19 mouse cellular contexts compared by ENCODE assay signal in genomic region chr17:84032441-84032840, GRCm38 (mm10).
DNase-seq lines count a peak whose midpoint lies in the region; ATAC-seq and TF ChIP-seq lines count a peak whose summit lies in the region.
"Had no signal": no experiment of that assay in that cellular context is flagged by ENCODE, and none has a peak within 500 bp of the region (broad histone marks: within the 10 kb centered on the region; RNA-seq: fewer than 3 reads in every experiment).

No protein-coding gene starts in this region.

- no peak overlapping the region for H3K4me3 ChIP-seq in hindbrain, embryonic 10.5 days
- H3K4me3 ChIP-seq in hindbrain, embryonic 11.5 days (ENCODE audit: low read depth, low read length): no peak overlapping the region
- no peak overlapping the region for H3K4me3 ChIP-seq in embryonic fibroblast, embryonic 13.5 days (ENCODE audit: insufficient read depth, low read length)
- H3K4me3 ChIP-seq in small intestine, adult 2 months (ENCODE audit: low read depth, low read length): no peak overlapping the region
- H3K4me3 ChIP-seq in hindbrain, embryonic 13.5 days: no peak overlapping the region
- H3K4me3 ChIP-seq: heart, embryonic 12.5 days; left cerebral cortex, adult 2 months; limb, embryonic 13.5 days; megakaryocyte, embryonic 14.5 days had no signal

- no peak for ATAC-seq in hindbrain, embryonic 11.5 days (ENCODE audit: low FRiP score)
- no peak for ATAC-seq in hindbrain, embryonic 13.5 days (ENCODE audit: low FRiP score)

- WGBS in hindbrain, embryonic 10.5 days: 87% methylated on average over 8 of the region's 8 CpGs
- WGBS in hindbrain, embryonic 11.5 days: 93% methylated on average over 8 of the region's 8 CpGs
- 50% methylated on average over 8 of the region's 8 CpGs for WGBS in small intestine, adult 2 months
- 87% methylated on average over 8 of the region's 8 CpGs for WGBS in hindbrain, embryonic 13.5 days

- H3K36me3 ChIP-seq in hindbrain, embryonic 10.5 days: no peaks in the 10 kb centered on the region
- no peaks in the 10 kb centered on the region for H3K36me3 ChIP-seq in hindbrain, embryonic 11.5 days (ENCODE audit: control insufficient read depth, insufficient read depth, low read length)
- no peaks in the 10 kb centered on the region for H3K36me3 ChIP-seq in small intestine, adult 2 months (ENCODE audit: control insufficient read depth, insufficient read depth, low read length)
- H3K36me3 ChIP-seq in hindbrain, embryonic 13.5 days: no peaks in the 10 kb centered on the region
- H3K36me3 ChIP-seq: heart, embryonic 12.5 days; limb, embryonic 13.5 days had no signal

- H3K4me1 ChIP-seq in hindbrain, embryonic 10.5 days (replicated peaks): peaks cover 53% of the 10 kb centered on the region
- no peaks in the 10 kb centered on the region; the same call in 1 of the 2 replicates for H3K4me1 ChIP-seq in hindbrain, embryonic 11.5 days (replicated peaks; ENCODE audit: control insufficient read depth, insufficient read depth, low read length)
- H3K4me1 ChIP-seq in embryonic fibroblast, embryonic 13.5 days (ENCODE audit: control insufficient read depth, insufficient read depth, low read length): peaks cover 3% of the 10 kb centered on the region; the same call in 1 of the 2 replicates
- H3K4me1 ChIP-seq in small intestine, adult 2 months (ENCODE audit: control insufficient read depth, insufficient read depth, insufficient read length, low read length): peaks cover 20% of the 10 kb centered on the region
- H3K4me1 ChIP-seq in hindbrain, embryonic 13.5 days (replicated peaks): peaks cover 17% of the 10 kb centered on the region

- H3K27ac ChIP-seq in hindbrain, embryonic 10.5 days: peak overlapping the region; percentile 53; the same call in 1 of the 2 replicates
- H3K27ac ChIP-seq in hindbrain, embryonic 11.5 days (ENCODE audit: low read depth, low read length): no peak overlapping the region
- H3K27ac ChIP-seq in embryonic fibroblast, embryonic 13.5 days (ENCODE audit: insufficient read depth, low read length): peak overlapping the region; percentile 22; the same call in 1 of the 2 replicates
- H3K27ac ChIP-seq in small intestine, adult 2 months (ENCODE audit: insufficient read depth, low read depth, low read length): peak overlapping the region; percentile 34
- no peak overlapping the region for H3K27ac ChIP-seq in hindbrain, embryonic 13.5 days
- H3K27ac ChIP-seq: left cerebral cortex, adult 2 months had no signal

- no peak overlapping the region for H3K4me2 ChIP-seq in hindbrain, embryonic 11.5 days (replicated peaks; ENCODE audit: low read depth, low read length)
- H3K4me2 ChIP-seq in hindbrain, embryonic 13.5 days: no peak overlapping the region
- H3K4me2 ChIP-seq: heart, embryonic 12.5 days; limb, embryonic 13.5 days had no signal

- H3K27me3 ChIP-seq in hindbrain, embryonic 10.5 days (ENCODE audit: insufficient read depth, poor library complexity, severe bottlenecking): peaks cover 26% of the 10 kb centered on the region
- no peaks in the 10 kb centered on the region for H3K27me3 ChIP-seq in hindbrain, embryonic 11.5 days (ENCODE audit: control insufficient read depth, insufficient read depth, low read length)
- H3K27me3 ChIP-seq in small intestine, adult 2 months (ENCODE audit: control insufficient read depth, insufficient read depth, low read length): no peaks in the 10 kb centered on the region
- H3K27me3 ChIP-seq in hindbrain, embryonic 13.5 days: peaks cover 8% of the 10 kb centered on the region
- H3K27me3 ChIP-seq: heart, embryonic 12.5 days; limb, embryonic 13.5 days had no signal

- TF ChIP-seq POLR2A in embryonic fibroblast, embryonic 13.5 days (IDR thresholded peaks at IDR 0.05; ENCODE audit: low read depth, low read length): no peak
- no peak for TF ChIP-seq POLR2A in small intestine, adult 2 months (IDR thresholded peaks at IDR 0.05; ENCODE audit: low read depth, low read length)

- H3K9ac ChIP-seq in hindbrain, embryonic 11.5 days (ENCODE audit: low read depth, low read length): no peak overlapping the region
- H3K9ac ChIP-seq in hindbrain, embryonic 13.5 days: no peak overlapping the region
- H3K9ac ChIP-seq: heart, embryonic 12.5 days; limb, embryonic 13.5 days had no signal

- no peak for TF ChIP-seq CTCF in embryonic fibroblast, embryonic 13.5 days (IDR thresholded peaks at IDR 0.05; ENCODE audit: borderline replicate concordance, insufficient read depth, low read length)
- TF ChIP-seq CTCF in small intestine, adult 2 months (IDR thresholded peaks at IDR 0.05; ENCODE audit: extremely low read depth, insufficient read length, insufficient replicate concordance, low read depth, low read length): no peak

- 0 out of 2 replicates have a peak, but pooled peaks cover 3% of the 10 kb centered on the region for H3K9me3 ChIP-seq in hindbrain, embryonic 10.5 days
- no peaks in the 10 kb centered on the region for H3K9me3 ChIP-seq in hindbrain, embryonic 11.5 days (ENCODE audit: control insufficient read depth, low read length)
- no peaks in the 10 kb centered on the region for H3K9me3 ChIP-seq in hindbrain, embryonic 13.5 days
- H3K9me3 ChIP-seq: limb, embryonic 13.5 days had no signal

- no peak for DNase-seq in hindbrain, embryonic 10.5 days (ENCODE audit: low spot score)
- no peak for DNase-seq in hindbrain, embryonic 11.5 days (ENCODE audit: low spot score)
- DNase-seq in thymus, postnatal 14 days: peak; percentile 40
- DNase-seq in thymus, postnatal 36 days: no peak
- no peak for DNase-seq in retina, embryonic 14.5 days (ENCODE audit: low spot score)
- DNase-seq: cerebellum, adult 11 months; cerebellum, postnatal 25 days; gastrocnemius, postnatal 10 days; kidney, adult 18-20 months; kidney, postnatal 14 days; lung, postnatal 10 days; spleen, adult 18-20 months had no signal

Comparison
In these comparisons a context has a peak if more than half of its experiments do, and no peak if none do; other contexts are left out.
1. H3K27ac ChIP-seq: peak in hindbrain, embryonic 10.5 days (single experiment), embryonic fibroblast, embryonic 13.5 days (single experiment) and small intestine, adult 2 months (single experiment); none in hindbrain, embryonic 11.5 days (single experiment) and hindbrain, embryonic 13.5 days (single experiment).